8 mouse cellular contexts compared by ENCODE assay signal in the genomic region with DNA sequence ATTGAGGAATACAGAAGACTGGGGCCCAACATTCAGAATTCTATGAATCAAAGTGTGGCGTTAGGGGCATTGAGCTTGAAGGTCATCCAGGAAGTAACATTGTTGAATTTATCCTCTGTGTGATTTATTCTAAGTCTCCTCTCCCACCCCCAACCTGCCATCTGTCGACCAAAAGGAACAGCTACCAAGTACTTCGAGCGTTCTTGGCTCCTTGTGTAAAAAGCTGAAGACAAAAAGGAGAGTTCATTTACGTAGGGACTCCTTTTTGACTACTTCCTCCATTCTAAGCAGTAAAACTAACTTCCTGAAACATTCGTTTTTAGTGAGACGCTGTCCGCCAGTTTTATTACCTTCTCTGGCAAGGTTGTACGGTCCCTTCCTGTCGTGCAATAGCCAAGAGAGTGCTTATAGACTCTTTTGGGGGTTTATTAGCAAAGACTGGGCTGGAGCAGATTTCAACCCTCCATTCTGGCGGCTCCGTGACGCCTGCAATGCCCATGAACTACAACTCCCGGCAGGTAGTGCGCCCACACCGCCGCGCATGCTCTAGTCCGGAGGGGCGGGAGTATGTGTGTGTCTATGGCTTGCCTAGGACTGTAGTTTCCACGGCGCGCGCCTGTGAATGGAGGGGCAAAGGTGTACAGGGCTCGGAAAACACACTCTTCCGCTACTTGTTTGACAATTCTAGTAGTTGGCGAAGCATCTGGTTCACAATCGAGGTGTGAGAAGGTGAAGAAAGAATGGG. TPM values are rescaled to one million over a fixed set of nuclear protein-coding genes. Genes with fewer than 3 reads are reported as not detected.
A peak's percentile ranks its signal among the peaks of the same experiment; 100 is the strongest.
DNase-seq lines count a peak whose midpoint lies in the region; ATAC-seq and TF ChIP-seq lines count a peak whose summit lies in the region.

No protein-coding gene starts in this region.

- H3K79me2 ChIP-seq in CH12.LX (replicated peaks; ENCODE audit: control insufficient read depth, extremely low read depth, insufficient read depth, poor library complexity, severe bottlenecking), result peaks cover 38% of the 10 kb centered on the region

- no peak for TF ChIP-seq RAD21 in CH12.LX (IDR thresholded peaks at IDR 0.05; ENCODE audit: low read depth, low read length)

- H3K36me3 ChIP-seq in CH12.LX (replicated peaks in 1 of 2; ENCODE audit: control insufficient read depth in 1 of 2, insufficient read depth in 1 of 2, low read length in 1 of 2), result peaks cover 10 to 25% of the 10 kb centered on the region in 2 experiments
- H3K36me3 ChIP-seq in forebrain, embryonic 12.5 days (replicated peaks), result peaks cover 19% of the 10 kb centered on the region
- peaks cover 20% of the 10 kb centered on the region for H3K36me3 ChIP-seq in heart, postnatal 0 days (replicated peaks; ENCODE audit: control insufficient read depth, insufficient read depth, low read length)
- H3K36me3 ChIP-seq in liver, embryonic 16.5 days (ENCODE audit: control insufficient read depth, insufficient read depth), result peaks cover 5% of the 10 kb centered on the region
- H3K36me3 ChIP-seq in neural tube, embryonic 13.5 days, result peaks cover 20% of the 10 kb centered on the region
- H3K36me3 ChIP-seq in testis, adult 2 months (ENCODE audit: control insufficient read depth, insufficient read depth, low read length), result no peaks in the 10 kb centered on the region

- peak overlapping the region; percentile 93 for H3K4me2 ChIP-seq in CH12.LX (ENCODE audit: insufficient read depth, low read depth, poor library complexity, severe bottlenecking)
- peak overlapping the region; percentile 81 for H3K4me2 ChIP-seq in forebrain, embryonic 12.5 days
- peak overlapping the region; percentile 81 for H3K4me2 ChIP-seq in heart, postnatal 0 days (ENCODE audit: low read depth, low read length)
- H3K4me2 ChIP-seq in liver, embryonic 16.5 days (ENCODE audit: low read depth, low read length), result peak overlapping the region; percentile 98
- peak overlapping the region; percentile 66 for H3K4me2 ChIP-seq in neural tube, embryonic 13.5 days

- H3K4me1 ChIP-seq in CH12.LX (ENCODE audit: control insufficient read depth in 1 of 2, insufficient read depth in 2 of 2), result peaks cover 0 to 14% of the 10 kb centered on the region in 2 experiments; a peak in 1 of 4 replicates
- H3K4me1 ChIP-seq in forebrain, embryonic 12.5 days, result peaks cover 21% of the 10 kb centered on the region
- peaks cover 15% of the 10 kb centered on the region for H3K4me1 ChIP-seq in heart, postnatal 0 days (ENCODE audit: control insufficient read depth, insufficient read depth)
- peaks cover 9% of the 10 kb centered on the region for H3K4me1 ChIP-seq in liver, embryonic 16.5 days (ENCODE audit: control insufficient read depth, low read depth, low read length)
- H3K4me1 ChIP-seq in neural tube, embryonic 13.5 days (replicated peaks), result peaks cover 34% of the 10 kb centered on the region
- no peaks in the 10 kb centered on the region for H3K4me1 ChIP-seq in testis, adult 2 months (ENCODE audit: control insufficient read depth, insufficient read depth, low read length)

- H3K27me3 ChIP-seq in CH12.LX (replicated peaks), result no peaks in the 10 kb centered on the region
- no peaks in the 10 kb centered on the region for H3K27me3 ChIP-seq in forebrain, embryonic 12.5 days
- H3K27me3 ChIP-seq in heart, postnatal 0 days (ENCODE audit: control insufficient read depth, insufficient read depth, low read length), result no peaks in the 10 kb centered on the region
- no peaks in the 10 kb centered on the region for H3K27me3 ChIP-seq in liver, embryonic 16.5 days (ENCODE audit: control insufficient read depth, insufficient read depth, low read depth, low read length)
- no peaks in the 10 kb centered on the region for H3K27me3 ChIP-seq in neural tube, embryonic 13.5 days
- H3K27me3 ChIP-seq in testis, adult 2 months (ENCODE audit: control insufficient read depth, insufficient read depth, low read length), result no peaks in the 10 kb centered on the region

- H3K4me3 ChIP-seq in CH12.LX (replicated peaks in 1 of 3; ENCODE audit: low read depth in 2 of 3, low read length in 2 of 3, poor library complexity in 1 of 3), result peak overlapping the region; percentile 68 to 99 (median 93)
- H3K4me3 ChIP-seq in forebrain, embryonic 12.5 days (replicated peaks), result peak overlapping the region; percentile 77
- H3K4me3 ChIP-seq in heart, postnatal 0 days (ENCODE audit: low read depth, low read length), result peak overlapping the region; percentile 99
- peak overlapping the region; percentile 100 for H3K4me3 ChIP-seq in liver, embryonic 16.5 days (ENCODE audit: low read depth, low read length)
- peak overlapping the region; percentile 70 for H3K4me3 ChIP-seq in neural tube, embryonic 13.5 days
- H3K4me3 ChIP-seq in testis, adult 2 months (ENCODE audit: control insufficient read depth, low read depth, low read length), result peak overlapping the region; percentile 93

- peak; percentile 84 for TF ChIP-seq POLR2A in CH12.LX (IDR thresholded peaks at IDR 0.05; ENCODE audit: low read depth, low read length)
- TF ChIP-seq POLR2A in testis, adult 2 months (IDR thresholded peaks at IDR 0.05; ENCODE audit: control insufficient read depth, low read depth, low read length), result peak; percentile 71

- no peak for TF ChIP-seq CTCF in CH12.LX (conservative IDR thresholded peaks at IDR 0.05 in 1 of 2, IDR thresholded peaks at IDR 0.05 in 1 of 2; ENCODE audit: low read depth in 2 of 2, low read length in 2 of 2)
- no peak for TF ChIP-seq CTCF in heart, postnatal 0 days (IDR thresholded peaks at IDR 0.05; ENCODE audit: low read depth)
- no peak for TF ChIP-seq CTCF in testis, adult 2 months (IDR thresholded peaks at IDR 0.05; ENCODE audit: control insufficient read depth, insufficient read depth, insufficient replicate concordance, low read depth, low read length)

- no peak for TF ChIP-seq EP300 in CH12.LX (IDR thresholded peaks at IDR 0.05; ENCODE audit: low read length)
- TF ChIP-seq EP300 in heart, postnatal 0 days (IDR thresholded peaks at IDR 0.05; ENCODE audit: low read depth), result no peak

- in situ Hi-C loops in CH12.LX (cut with MboI; ENCODE audit: low pct_ligation_motif_present, low pct_unique_long_range_greater_than_20kb, low sequenced_read_pairs), result no loop called here

- dilution Hi-C loops in CH12.LX (cut with MboI; ENCODE audit: extremely low pct_ligation_motif_present, extremely low pct_unique_long_range_greater_than_20kb, low sequenced_read_pairs), result no loop called here

- peak overlapping the region; percentile 90 for H3K9ac ChIP-seq in CH12.LX (ENCODE audit: insufficient read depth, low read depth)
- H3K9ac ChIP-seq in forebrain, embryonic 12.5 days, result peak overlapping the region; percentile 76
- H3K9ac ChIP-seq in heart, postnatal 0 days (replicated peaks; ENCODE audit: low read depth, low read length), result peak overlapping the region; percentile 91
- peak overlapping the region; percentile 98 for H3K9ac ChIP-seq in liver, embryonic 16.5 days (ENCODE audit: low read depth, low read length)
- peak overlapping the region; percentile 74 for H3K9ac ChIP-seq in neural tube, embryonic 13.5 days

- H3K9me3 ChIP-seq in CH12.LX (replicated peaks; ENCODE audit: low read length), result no peaks in the 10 kb centered on the region
- no peaks in the 10 kb centered on the region for H3K9me3 ChIP-seq in forebrain, embryonic 12.5 days
- no peaks in the 10 kb centered on the region for H3K9me3 ChIP-seq in heart, postnatal 0 days (replicated peaks; ENCODE audit: control insufficient read depth, low read length)
- no peaks in the 10 kb centered on the region for H3K9me3 ChIP-seq in liver, embryonic 16.5 days (replicated peaks; ENCODE audit: control insufficient read depth, low read length)
- no peaks in the 10 kb centered on the region for H3K9me3 ChIP-seq in neural tube, embryonic 13.5 days

- H3K27ac ChIP-seq in CH12.LX (ENCODE audit: insufficient read depth, low read depth), result peak overlapping the region; percentile 81
- H3K27ac ChIP-seq in forebrain, embryonic 12.5 days, result peak overlapping the region; percentile 95
- H3K27ac ChIP-seq in heart, postnatal 0 days (ENCODE audit: low read depth), result peak overlapping the region; percentile 99
- H3K27ac ChIP-seq in liver, embryonic 16.5 days (ENCODE audit: low read length), result peak overlapping the region; percentile 99
- H3K27ac ChIP-seq in neural tube, embryonic 13.5 days (replicated peaks), result peak overlapping the region; percentile 90
- H3K27ac ChIP-seq in testis, adult 2 months (ENCODE audit: control insufficient read depth, insufficient read depth, low read depth, low read length), result peak overlapping the region; percentile 100

- peak; percentile 93 for DNase-seq in CH12.LX (ENCODE audit: extremely low read depth)
- DNase-seq in c-Kit-positive CD71-positive TER-119-negative erythroid progenitor cells, embryonic 14.5 days (ENCODE audit: low read depth), result peak; percentile 90
- peak; percentile 93 for DNase-seq in heart, postnatal 0 days (ENCODE audit: low spot score)
- DNase-seq in kidney, postnatal 4 days, result peak; percentile 95 to 97

- 0% methylated on average over 28 of the region's 28 CpGs for WGBS in forebrain, embryonic 12.5 days
- WGBS in heart, postnatal 0 days, result under 1% methylated on average over 28 of the region's 28 CpGs
- under 1% methylated on average over 28 of the region's 28 CpGs for WGBS in liver, embryonic 16.5 days (ENCODE audit: insufficient replicate concordance)
- under 1% methylated on average over 28 of the region's 28 CpGs for WGBS in neural tube, embryonic 13.5 days

- peak; percentile 95 for ATAC-seq in forebrain, embryonic 12.5 days (ENCODE audit: low FRiP score)
- ATAC-seq in heart, postnatal 0 days (ENCODE audit: insufficient read depth, low read depth), result peak; percentile 92
- peak; percentile 92 for ATAC-seq in liver, embryonic 16.5 days (ENCODE audit: low read depth)
- ATAC-seq in neural tube, embryonic 13.5 days (ENCODE audit: low read depth), result peak; percentile 99

RNA-seq across cellular contexts. Expression of a gene that starts 0.7 kb away (rescaled TPM):
- 31.3 and 34.2 TPM in 2 replicates for total RNA-seq in CH12.LX (2012; rRNA removed)
- total RNA-seq in CH12.LX (2014; rRNA removed), result 39.1 and 60.2 TPM in 2 replicates
- polyA plus RNA-seq in CH12.LX (2012; ENCODE audit: insufficient read length, low read depth), result 28.4 and 34.7 TPM in 2 replicates
- polyA plus RNA-seq in forebrain, embryonic 12.5 days (2016; fragmentation: Nextera tagmentation; extraction: Ambion mirVana), result 23.4 and 26.7 TPM in 2 replicates
- 56.9 and 95.7 TPM in 2 replicates for total RNA-seq in heart, postnatal 0 days (2014; rRNA removed; ENCODE audit: low replicate concordance)
- 30.1 and 32.5 TPM in 2 replicates for polyA plus RNA-seq in heart, postnatal 0 days (2015; fragmentation: Nextera tagmentation; extraction: Ambion mirVana)
- polyA plus RNA-seq in liver, embryonic 16.5 days (2015; fragmentation: Nextera tagmentation; extraction: Ambion mirVana), result 15.3 and 16.0 TPM in 2 replicates
- 17.4 and 18.8 TPM in 2 replicates for polyA plus RNA-seq in neural tube, embryonic 13.5 days (2015; fragmentation: Nextera tagmentation; extraction: Ambion mirVana)
- polyA plus RNA-seq in testis, adult 2 months (2012; rRNA removed), result 38.8 and 39.9 TPM in 2 replicates

RNA-seq across cellular contexts. Expression of a gene that starts 1.0 kb away (rescaled TPM):
- total RNA-seq in CH12.LX (2012; rRNA removed) (5.3 and 8.1 TPM in 2 replicates), CH12.LX (2014; rRNA removed) (28.6 and 29.2 TPM in 2 replicates)
- polyA plus RNA-seq in CH12.LX (2012; ENCODE audit: insufficient read length, low read depth), result 21.6 and 22.3 TPM in 2 replicates
- polyA plus RNA-seq in forebrain, embryonic 12.5 days (2016; fragmentation: Nextera tagmentation; extraction: Ambion mirVana), result 26.9 and 29.9 TPM in 2 replicates
- 17.9 and 19.6 TPM in 2 replicates for total RNA-seq in heart, postnatal 0 days (2014; rRNA removed; ENCODE audit: low replicate concordance)
- polyA plus RNA-seq in heart, postnatal 0 days (2015; fragmentation: Nextera tagmentation; extraction: Ambion mirVana), result 27.6 and 28.2 TPM in 2 replicates
- 17.8 and 20.5 TPM in 2 replicates for polyA plus RNA-seq in liver, embryonic 16.5 days (2015; fragmentation: Nextera tagmentation; extraction: Ambion mirVana)
- polyA plus RNA-seq in neural tube, embryonic 13.5 days (2015; fragmentation: Nextera tagmentation; extraction: Ambion mirVana), result 32.2 and 37.7 TPM in 2 replicates
- 4.5 and 5.7 TPM in 2 replicates for polyA plus RNA-seq in testis, adult 2 months (2012; rRNA removed)

RNA-seq across cellular contexts. Expression of a gene that starts 39.7 kb away (rescaled TPM):
- total RNA-seq in CH12.LX (2012; rRNA removed) (2.5 and 2.6 TPM in 2 replicates), CH12.LX (2014; rRNA removed) (2.9 and 3.5 TPM in 2 replicates)
- 3.4 and 4.0 TPM in 2 replicates for polyA plus RNA-seq in CH12.LX (2012; ENCODE audit: insufficient read length, low read depth)
- polyA plus RNA-seq in forebrain, embryonic 12.5 days (2016; fragmentation: Nextera tagmentation; extraction: Ambion mirVana), result 2.5 and 4.6 TPM in 2 replicates
- 0.08 and 0.57 TPM in 2 replicates for total RNA-seq in heart, postnatal 0 days (2014; rRNA removed; ENCODE audit: low replicate concordance)
- polyA plus RNA-seq in heart, postnatal 0 days (2015; fragmentation: Nextera tagmentation; extraction: Ambion mirVana), result 3.1 and 5.1 TPM in 2 replicates
- 2.2 and 2.4 TPM in 2 replicates for polyA plus RNA-seq in liver, embryonic 16.5 days (2015; fragmentation: Nextera tagmentation; extraction: Ambion mirVana)
- 4.3 and 4.7 TPM in 2 replicates for polyA plus RNA-seq in neural tube, embryonic 13.5 days (2015; fragmentation: Nextera tagmentation; extraction: Ambion mirVana)
- polyA plus RNA-seq in testis, adult 2 months (2012; rRNA removed), result 3.0 and 3.9 TPM in 2 replicates

RNA-seq across cellular contexts. Expression of a gene that starts 49.4 kb away (rescaled TPM):
- total RNA-seq in CH12.LX (2012; rRNA removed) (16.8 and 17.3 TPM in 2 replicates), CH12.LX (2014; rRNA removed) (14.4 and 15.9 TPM in 2 replicates)
- polyA plus RNA-seq in CH12.LX (2012; ENCODE audit: insufficient read length, low read depth), result 20.8 and 24.7 TPM in 2 replicates
- 21.5 and 22.2 TPM in 2 replicates for polyA plus RNA-seq in forebrain, embryonic 12.5 days (2016; fragmentation: Nextera tagmentation; extraction: Ambion mirVana)
- 6.1 and 6.2 TPM in 2 replicates for total RNA-seq in heart, postnatal 0 days (2014; rRNA removed; ENCODE audit: low replicate concordance)
- 14.9 and 15.9 TPM in 2 replicates for polyA plus RNA-seq in heart, postnatal 0 days (2015; fragmentation: Nextera tagmentation; extraction: Ambion mirVana)
- 12.3 and 13.3 TPM in 2 replicates for polyA plus RNA-seq in liver, embryonic 16.5 days (2015; fragmentation: Nextera tagmentation; extraction: Ambion mirVana)
- 9.9 and 10.6 TPM in 2 replicates for polyA plus RNA-seq in neural tube, embryonic 13.5 days (2015; fragmentation: Nextera tagmentation; extraction: Ambion mirVana)
- 6.6 and 9.6 TPM in 2 replicates for polyA plus RNA-seq in testis, adult 2 months (2012; rRNA removed)

Comparison
In these comparisons a context has a peak if more than half of its experiments do, and no peak if none do; other contexts are left out.
1. Peak in every context shown above with its lines: DNase-seq, ATAC-seq, H3K4me3 ChIP-seq and H3K27ac ChIP-seq.